Mouse (Mus musculus): Measurements from ENCODE around the gene H2afz. TPM values are rescaled to one million over a fixed set of nuclear protein-coding genes. Genes with fewer than 3 reads are reported as not detected.

The H2afz gene
- polyA plus RNA-seq (2015; fragmentation: Nextera tagmentation; extraction: Ambion mirVana): 475 and 563 TPM in 2 replicates

GRCm38 (mm10) chr3:137864124-137864987 lies at the start of gene H2afz:
TSS of gene H2afz (plus strand) at chr3:137864487.

GRCm38 (mm10) chr3:137867437-137868093 lies 3.3 kb downstream of the H2afz start, which contains the start of gene Dnajb14:
TSS of gene Dnajb14 (plus strand) at chr3:137867675.

Other genes starting within 250 kb of the H2afz start
- gene Ddit4l, start 242.9 kb upstream of the H2afz start, polyA plus RNA-seq (2015; fragmentation: Nextera tagmentation; extraction: Ambion mirVana): 109 and 163 TPM in 2 replicates
- gene Gm21962, start 193.0 kb upstream of the H2afz start, polyA plus RNA-seq (2015; fragmentation: Nextera tagmentation; extraction: Ambion mirVana): not detected in 2 replicates
- 10.5 and 12.4 TPM in 2 replicates for gene Dnajb14, start 3.2 kb downstream of the H2afz start, polyA plus RNA-seq (2015; fragmentation: Nextera tagmentation; extraction: Ambion mirVana)
- 119 and 125 TPM in 2 replicates for gene Lamtor3, start 54.0 kb downstream of the H2afz start, polyA plus RNA-seq (2015; fragmentation: Nextera tagmentation; extraction: Ambion mirVana)
- 3.9 and 5.0 TPM in 2 replicates for gene Dapp1, start 117.1 kb downstream of the H2afz start, polyA plus RNA-seq (2015; fragmentation: Nextera tagmentation; extraction: Ambion mirVana)
- gene 1110002E22Rik, start 200.6 kb downstream of the H2afz start, polyA plus RNA-seq (2015; fragmentation: Nextera tagmentation; extraction: Ambion mirVana): 24.8 and 28.8 TPM in 2 replicates
- gene Gm5105, start 202.9 kb downstream of the H2afz start, polyA plus RNA-seq (2015; fragmentation: Nextera tagmentation; extraction: Ambion mirVana): 1.5 and 2.5 TPM in 2 replicates